Mouse (Mus musculus) brain, embryonic 14.5 days (tissue): ENCODE results near the gene Dnmt1.

Experiments used
- CTCF ChIP-seq: fragments of 200-500 bp; IDR thresholded peaks from 2 replicates; pipeline ENCODE4 v1.5.1; 2012; ENCODE audit warnings: inconsistent platforms, mild to moderate bottlenecking, moderate library complexity, borderline replicate concordance; ENCODE audit not compliant: insufficient read depth, insufficient read length; ENCODE audit errors: extremely low read depth
- POLR2A ChIP-seq: fragments of 200-500 bp; IDR thresholded peaks from 2 replicates; pipeline ENCODE4 v1.6.1; 2012; ENCODE audit warnings: mild to moderate bottlenecking, inconsistent platforms, borderline replicate concordance; ENCODE audit not compliant: poor library complexity, insufficient read depth, insufficient read length, severe bottlenecking; ENCODE audit errors: extremely low read depth

DNA sequence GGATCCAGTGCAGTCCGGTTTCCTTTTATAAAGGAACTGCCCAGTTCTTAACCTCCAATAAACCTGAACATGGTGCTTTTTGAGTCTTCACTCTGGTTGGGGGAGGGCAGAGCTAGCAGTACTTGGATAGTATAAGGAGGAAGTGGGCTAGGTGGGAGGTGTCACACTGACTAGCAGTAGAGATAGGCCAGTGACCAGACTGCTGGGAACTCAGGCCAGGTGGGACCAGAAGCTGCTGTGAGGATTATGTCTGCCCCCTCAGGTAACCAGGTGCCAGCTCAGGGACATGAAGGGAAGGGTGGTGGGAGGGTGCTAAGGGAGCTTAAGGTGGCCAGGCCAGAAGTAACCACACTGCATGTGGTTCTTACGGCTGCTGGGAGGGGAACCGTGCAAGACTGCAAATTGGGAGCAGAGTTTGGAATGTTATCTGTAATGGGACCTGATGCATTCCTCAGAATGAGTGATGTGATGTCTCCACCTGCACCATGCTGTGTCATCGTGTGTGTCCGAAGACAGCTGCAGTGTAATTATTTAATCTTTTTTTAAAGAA lies 67.5 kb downstream of the Dnmt1 start:
- no peak for TF ChIP-seq POLR2A
- TF ChIP-seq CTCF, result no peak
